Mouse (Mus musculus): Measurements from ENCODE around the gene Ssh3. TPM values are rescaled to one million over a fixed set of nuclear protein-coding genes. Genes with fewer than 3 reads are reported as not detected.
"Not testable (repeated sequence)": the region's sequence is repeated elsewhere in the genome, so short reads cannot be mapped to it uniquely, and the experiment has no call there.

The Ssh3 gene
- total RNA-seq, 2 experiments from 2014 or later, result 2.6 to 4.4 TPM

- intact Hi-C loops (cut with DNase I; ENCODE audit: low total_unique reads), result no loop called here
- peak; percentile 89 for DNase-seq
Observed at GRCm38 (mm10) chr19:4257216-4257896, 11.6 kb downstream of the Ssh3 start.

GRCm38 (mm10) chr19:4255583-4256162 is 13.3 kb downstream of the Ssh3 start:
- intact Hi-C loops (cut with DNase I; ENCODE audit: low total_unique reads), result no loop called here
- no peak for DNase-seq

DNA sequence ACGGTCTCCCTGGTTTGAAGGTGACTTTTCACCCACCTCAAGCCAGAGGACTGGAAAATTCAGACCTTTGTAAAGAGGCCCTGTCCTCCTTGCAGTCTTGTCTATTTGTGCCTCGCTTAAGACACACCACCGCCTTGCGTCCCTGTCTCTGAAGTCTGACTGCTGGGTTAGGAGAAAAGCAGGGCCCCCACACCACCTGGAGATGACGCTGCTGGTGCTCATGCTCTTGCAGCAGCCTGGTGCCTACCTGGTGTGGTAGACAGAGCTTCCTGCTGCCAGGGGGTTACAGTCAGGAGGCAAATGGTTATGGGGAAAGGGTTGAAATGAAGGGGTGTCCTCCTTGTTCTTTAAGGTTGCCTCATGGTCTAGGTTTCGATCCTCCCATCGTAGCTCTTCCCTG is 14.8 kb downstream of the Ssh3 start:
- DNase-seq, result no peak
- intact Hi-C loops (cut with DNase I; ENCODE audit: low total_unique reads), result no loop called here

DNA sequence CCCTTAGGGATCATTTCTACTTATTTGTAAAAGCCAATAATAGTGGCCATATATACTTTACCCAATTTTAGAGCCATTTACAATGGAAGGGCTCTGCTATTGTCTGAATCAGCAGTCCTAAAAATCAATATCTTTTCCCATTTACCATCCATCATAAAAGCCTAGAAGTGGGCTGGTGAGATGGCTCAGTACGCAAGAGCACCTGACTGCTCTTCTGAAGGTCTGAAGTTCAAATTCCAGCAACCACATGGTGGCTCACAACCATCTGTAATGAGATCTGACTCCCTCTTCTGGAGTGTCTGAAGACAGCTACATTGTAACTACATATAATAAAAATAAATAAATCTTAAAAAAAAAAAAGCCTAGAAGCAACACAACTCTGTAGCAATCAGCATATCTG is 20.3 kb downstream of the Ssh3 start:
- DNase-seq; intact Hi-C loops (cut with DNase I; ENCODE audit: low total_unique reads): not testable (repeated sequence)

DNA sequence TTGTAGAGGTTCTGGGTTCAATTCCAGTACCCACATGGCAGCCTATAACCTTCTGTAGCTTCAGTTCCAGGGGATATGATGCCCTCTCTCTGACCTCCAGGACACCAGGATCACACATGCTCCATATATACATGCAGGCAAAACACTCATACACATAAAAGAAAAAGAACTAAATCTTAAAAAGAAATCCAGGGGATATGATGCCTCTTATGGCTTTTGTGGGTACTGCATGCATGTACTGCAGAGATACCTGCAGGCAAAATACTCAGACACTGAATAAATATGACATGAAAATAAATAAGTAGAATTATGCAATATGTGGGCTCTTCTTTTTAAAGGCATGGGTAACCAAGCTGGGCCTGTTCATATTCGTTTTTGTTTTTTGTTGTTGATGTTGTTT is 22.0 kb downstream of the Ssh3 start:
- intact Hi-C loops (cut with DNase I; ENCODE audit: low total_unique reads), result no loop called here
- no peak for DNase-seq

- no peak for DNase-seq
- intact Hi-C loops (cut with DNase I; ENCODE audit: low total_unique reads), result no loop called here
Observed at GRCm38 (mm10) chr19:4244775-4245174, 24.2 kb downstream of the Ssh3 start.

- intact Hi-C loops (cut with DNase I; ENCODE audit: low total_unique reads), result no loop called here
- DNase-seq, result no peak
Observed at GRCm38 (mm10) chr19:4242416-4242815, 26.6 kb downstream of the Ssh3 start.

DNA sequence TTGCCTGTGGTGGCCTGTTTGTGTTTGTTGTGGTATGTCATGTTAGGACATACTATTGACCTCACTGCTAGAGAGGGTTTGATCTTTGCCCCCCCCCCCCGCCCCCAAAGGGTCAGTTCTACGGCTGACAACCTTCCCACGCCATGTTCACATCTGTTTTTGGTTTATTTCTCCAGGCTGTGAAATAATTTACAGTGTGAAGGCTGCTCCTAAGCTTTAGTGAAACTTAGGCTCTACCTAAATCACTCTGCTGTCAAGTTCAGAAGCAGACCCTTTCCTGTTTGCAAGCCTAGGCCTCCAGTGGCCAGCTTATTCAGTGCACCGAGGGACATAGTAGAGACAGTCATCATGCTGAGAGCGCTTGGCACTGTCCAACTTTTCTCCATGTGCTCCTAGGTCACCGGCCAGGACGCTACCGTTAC is 28.7 kb downstream of the Ssh3 start:
- intact Hi-C loops (cut with DNase I; ENCODE audit: low total_unique reads), result no loop called here

DNA sequence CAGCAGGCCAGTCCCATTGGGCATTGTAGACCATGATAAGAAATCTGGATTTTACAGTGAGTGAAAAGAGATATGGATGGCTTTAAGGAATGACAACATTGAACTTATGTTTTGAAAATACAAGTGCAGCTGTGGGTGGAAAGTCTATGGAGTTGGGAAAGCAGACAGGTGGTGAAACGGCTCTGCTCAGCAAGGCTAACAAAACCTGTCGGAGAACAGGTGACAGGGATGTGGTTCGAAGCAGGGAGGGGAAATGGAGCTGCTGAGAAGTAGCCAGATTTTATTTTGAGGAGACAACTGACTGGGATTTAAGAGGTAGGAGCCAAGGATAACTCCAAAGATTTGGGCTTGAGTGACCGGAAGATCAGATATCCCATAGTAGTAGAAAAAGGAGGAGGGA is 34.4 kb downstream of the Ssh3 start:
- no peak for DNase-seq
- intact Hi-C loops (cut with DNase I; ENCODE audit: low total_unique reads), result no loop called here

More for the DNA sequence above, 28.7 kb downstream of the Ssh3 start:
- no peak for DNase-seq

GRCm38 (mm10) chr19:4232651-4233050 is 36.3 kb downstream of the Ssh3 start:
- DNase-seq, result no peak
- intact Hi-C loops (cut with DNase I; ENCODE audit: low total_unique reads), result no loop called here

GRCm38 (mm10) chr19:4232186-4232572 is 36.8 kb downstream of the Ssh3 start:
- peak; percentile 37 for DNase-seq
- intact Hi-C loops (cut with DNase I; ENCODE audit: low total_unique reads), result no loop called here

- intact Hi-C loops (cut with DNase I; ENCODE audit: low total_unique reads), result no loop called here
- DNase-seq, result peak; percentile 99
Observed at GRCm38 (mm10) chr19:4231253-4232185, 37.5 kb downstream of the Ssh3 start, which contains the start of gene Pold4. Gene Pold4, plus strand, starts transcription at chr19:4231899.

- no peak for DNase-seq
- intact Hi-C loops (cut with DNase I; ENCODE audit: low total_unique reads), result no loop called here
Observed at GRCm38 (mm10) chr19:4230415-4230814, 38.6 kb downstream of the Ssh3 start.

GRCm38 (mm10) chr19:4229451-4230076 is 39.4 kb downstream of the Ssh3 start:
- DNase-seq, result no peak
- intact Hi-C loops (cut with DNase I; ENCODE audit: low total_unique reads), result no loop called here

GRCm38 (mm10) chr19:4228891-4229290 is 40.1 kb downstream of the Ssh3 start:
- intact Hi-C loops (cut with DNase I; ENCODE audit: low total_unique reads), result no loop called here
- DNase-seq, result no peak

DNA sequence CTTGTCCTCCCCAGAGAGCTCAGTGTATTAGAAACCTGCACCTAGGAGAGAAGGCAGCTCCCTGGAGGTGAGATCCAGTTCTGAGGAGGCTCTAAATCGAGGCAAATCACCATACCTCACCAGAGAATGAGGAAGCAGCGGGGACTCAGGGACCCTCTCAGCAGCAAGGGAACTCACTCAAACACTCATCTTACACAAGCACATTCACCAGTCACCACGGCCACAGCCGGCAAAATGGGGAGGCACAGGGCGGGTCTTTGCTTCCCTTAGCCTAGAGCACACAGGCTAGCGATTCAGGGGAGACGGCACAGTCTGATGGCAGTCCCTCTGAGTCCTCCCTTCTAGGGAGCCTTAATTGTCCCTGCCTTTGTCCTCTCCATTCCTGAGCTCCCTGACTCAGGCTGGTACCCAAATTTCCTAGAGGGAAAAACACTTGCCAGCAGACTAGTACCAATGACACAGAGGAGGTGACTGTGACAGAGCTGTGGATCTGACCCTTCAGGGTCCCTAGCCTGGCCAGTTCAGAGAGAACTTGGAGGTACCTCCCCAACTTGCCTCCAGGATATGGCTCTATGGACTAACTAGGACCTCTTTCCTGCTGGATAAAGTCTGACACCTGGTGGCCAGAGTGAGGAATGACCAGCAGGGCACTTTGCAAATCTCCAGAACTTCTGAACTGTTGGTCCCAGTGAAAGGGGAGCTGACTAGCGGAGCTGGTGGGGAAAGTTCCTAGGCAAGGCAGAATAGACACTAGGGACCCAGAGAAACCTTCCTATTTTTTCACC is 40.9 kb downstream of the Ssh3 start:
- intact Hi-C loops (cut with DNase I; ENCODE audit: low total_unique reads), result no loop called here
- peak; percentile 67 for DNase-seq

DNA sequence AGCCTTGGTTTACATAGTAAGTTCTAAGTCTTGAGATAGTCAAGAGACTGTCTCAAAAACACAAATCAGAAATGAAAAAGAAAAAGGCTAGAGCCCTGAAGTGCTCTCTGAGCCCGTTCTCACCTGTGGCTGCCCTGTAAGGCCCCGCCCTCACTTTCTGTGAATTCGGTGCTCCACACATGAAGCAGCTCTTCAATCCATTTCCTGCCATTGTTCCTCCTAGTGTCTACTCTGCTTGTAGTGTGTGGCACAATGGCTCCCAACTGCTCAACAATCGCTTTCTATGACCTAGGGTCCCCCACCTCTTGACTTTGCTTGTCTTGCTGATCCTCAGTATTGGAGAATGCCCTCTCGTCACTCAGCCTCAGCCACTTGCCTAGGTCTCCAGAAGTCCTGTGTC is 41.5 kb downstream of the Ssh3 start:
- intact Hi-C loops (cut with DNase I; ENCODE audit: low total_unique reads), result no loop called here
- DNase-seq, result no peak

GRCm38 (mm10) chr19:4226779-4227178 is 42.2 kb downstream of the Ssh3 start:
- DNase-seq, result no peak
- intact Hi-C loops (cut with DNase I; ENCODE audit: low total_unique reads), result no loop called here

- intact Hi-C loops (cut with DNase I; ENCODE audit: low total_unique reads), result no loop called here
- DNase-seq, result no peak
Observed at GRCm38 (mm10) chr19:4222165-4222564, 46.8 kb downstream of the Ssh3 start.

All from gastrocnemius, postnatal 14 days (tissue).